Mouse (Mus musculus): Measurements from ENCODE around the gene Tomm7. TPM values are rescaled to one million over a fixed set of nuclear protein-coding genes. Genes with fewer than 3 reads are reported as not detected.

Gene Tomm7
- total RNA-seq, 2 experiments from 2014 or later = 34.3 to 40.7 TPM

Other genes with a start within 250 kb of the Tomm7 start
- gene Srpk2, start 159.5 kb downstream of the Tomm7 start, total RNA-seq (2015; ENCODE audit: low replicate concordance) = 8.6 and 12.6 TPM in 2 replicates
- 10.1 and 12.8 TPM in 2 replicates for gene Srpk2, start 159.5 kb downstream of the Tomm7 start, total RNA-seq (2017; ENCODE audit: low replicate concordance)
- 8.0 and 28.1 TPM in 2 replicates for gene Pus7, start 60.5 kb downstream of the Tomm7 start, total RNA-seq (2015; ENCODE audit: low replicate concordance)
- gene Pus7, start 60.5 kb downstream of the Tomm7 start, total RNA-seq (2017; ENCODE audit: low replicate concordance) = 4.6 and 6.3 TPM in 2 replicates
- gene Rint1, start 56.5 kb downstream of the Tomm7 start, total RNA-seq (2015; ENCODE audit: low replicate concordance) = 24.7 and 24.9 TPM in 2 replicates
- 41.8 and 43.9 TPM in 2 replicates for gene Rint1, start 56.5 kb downstream of the Tomm7 start, total RNA-seq (2017; ENCODE audit: low replicate concordance)
- gene Fam126a, start 186.5 kb upstream of the Tomm7 start, total RNA-seq (2015; ENCODE audit: low replicate concordance) = 145 and 170 TPM in 2 replicates
- 145 and 177 TPM in 2 replicates for gene Fam126a, start 186.5 kb upstream of the Tomm7 start, total RNA-seq (2017; ENCODE audit: low replicate concordance)

All from erythroid progenitor cell, adult 5-6 weeks (primary cell).